Mouse (Mus musculus) cerebellum, adult 2 months (tissue): Measurements from ENCODE around the gene Olfr533.
"Not testable (repeated sequence)": the region's sequence is repeated elsewhere in the genome, so short reads cannot be mapped to it uniquely, and the experiment has no call there.

Experiments used
- CTCF ChIP-seq: fragments of 200-500 bp; IDR thresholded peaks from 2 replicates; pipeline ENCODE4 v1.5.1; 2011; ENCODE audit warnings: low read depth, mild to moderate bottlenecking, control low read depth, low read length, moderate library complexity, borderline replicate concordance; ENCODE audit not compliant: insufficient read depth
- POLR2A ChIP-seq: fragments of 200-500 bp; IDR thresholded peaks from 2 replicates; pipeline ENCODE4 v1.6.1; 2011; ENCODE audit warnings: low read length, control low read depth, borderline replicate concordance; ENCODE audit not compliant: insufficient read depth

GRCm38 (mm10) chr7:140463070-140463469 is at the start of gene Olfr533:
- not testable (repeated sequence) for TF ChIP-seq POLR2A, CTCF
